Mouse (Mus musculus) cortical plate, adult 2 months (tissue): ENCODE data around the gene Glo1.

Experiments
- CTCF ChIP-seq: fragments of 200-500 bp; IDR thresholded peaks from 2 replicates; pipeline ENCODE4 v1.5.1; 2011; ENCODE audit warnings: mild to moderate bottlenecking, control low read depth, low read length; ENCODE audit not compliant: insufficient read depth; ENCODE audit errors: extremely low read depth
- POLR2A ChIP-seq: fragments of 200-500 bp; IDR thresholded peaks from 2 replicates; pipeline ENCODE4 v1.6.1; 2011; ENCODE audit warnings: mild to moderate bottlenecking, low read length, control low read depth; ENCODE audit not compliant: insufficient read depth; ENCODE audit errors: extremely low read depth

DNA sequence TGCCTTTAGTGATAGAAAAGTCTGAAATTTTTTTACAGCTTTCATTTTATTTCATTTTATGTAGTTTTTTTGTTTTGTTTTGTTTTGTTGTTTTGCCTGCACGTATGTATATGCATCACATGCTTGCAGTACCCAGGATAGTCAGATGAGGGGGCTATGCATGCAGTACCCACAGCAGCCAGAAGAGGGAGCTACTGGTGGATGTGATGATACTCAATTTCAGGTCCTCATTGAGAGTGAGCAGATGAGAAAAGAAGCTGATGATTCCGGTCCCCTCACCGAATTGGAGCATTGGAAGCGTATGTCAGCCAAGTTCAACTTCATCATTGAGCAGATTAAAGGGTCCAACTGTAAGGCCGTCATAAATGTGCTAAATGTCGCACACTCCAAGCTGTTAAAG lies 26.3 kb upstream of the Glo1 start:
- no peak for TF ChIP-seq POLR2A
- peak; percentile 22; the same call in 1 of the 2 replicates for TF ChIP-seq CTCF
